Mouse (Mus musculus) embryonic facial prominence, embryonic 14.5 days (tissue): ENCODE measurements around the gene Atp7a. TPM values are rescaled to one million over a fixed set of nuclear protein-coding genes. Genes with fewer than 3 reads are reported as not detected.

Source experiments
- ATAC-seq: fragments of 200-750 bp; cut with Nextera tagmentation; 2 replicates; pipeline ENCODE4 v1.8.0; 2017; ENCODE audit warnings: low read depth, moderate number of reproducible peaks, moderate TSS enrichment
- DNase-seq: peaks from one replicate; pipeline ENCODE4 v3.0.0-alpha.2; 2015; ENCODE audit warnings: low spot score
- H3K27ac ChIP-seq: fragments of 300-500 bp; sonication (generic); replicated peaks from 2 replicates; pipeline ENCODE4 v1.5.1; 2014; ENCODE audit warnings: low read depth, mild to moderate bottlenecking, low read length, moderate library complexity
- H3K27me3 ChIP-seq: fragments of 300-500 bp; sonication (generic); replicated peaks from 2 replicates; pipeline ENCODE4 v1.6.1; 2014; ENCODE audit warnings: low read length; ENCODE audit not compliant: control insufficient read depth, insufficient read depth
- H3K36me3 ChIP-seq: fragments of 300-500 bp; sonication (generic); 2 replicates; pipeline ENCODE4 v1.6.1; 2014; ENCODE audit warnings: low read length, mixed read lengths; ENCODE audit not compliant: control insufficient read depth, insufficient read depth
- H3K4me1 ChIP-seq: fragments of 300-500 bp; sonication (generic); 2 replicates; pipeline ENCODE4 v1.6.1; 2014; ENCODE audit warnings: antibody characterized with exemption, low read length; ENCODE audit not compliant: control insufficient read depth, insufficient read depth
- H3K4me2 ChIP-seq: fragments of 300-500 bp; sonication (generic); 2 replicates; pipeline ENCODE4 v1.6.1; 2014; ENCODE audit warnings: low read depth, mild to moderate bottlenecking, low read length, moderate library complexity, mixed read lengths
- H3K4me3 ChIP-seq: fragments of 300-500 bp; sonication (generic); 2 replicates; pipeline ENCODE4 v1.5.1; 2014; ENCODE audit warnings: low read depth, mild to moderate bottlenecking, low read length
- H3K9ac ChIP-seq: fragments of 300-500 bp; sonication (generic); 2 replicates; pipeline ENCODE4 v1.6.1; 2014; ENCODE audit warnings: low read depth, mild to moderate bottlenecking, low read length, moderate library complexity, mixed read lengths
- H3K9me3 ChIP-seq: fragments of 300-500 bp; sonication (generic); 2 replicates; pipeline ENCODE4 v1.6.1; 2016; ENCODE audit warnings: low read length; ENCODE audit not compliant: control insufficient read depth
- WGBS: fragments of 180-500 bp; shearing (Covaris S2); extraction: QIAGEN DNeasy Blood & Tissue Kit; methylation state at CpG from one replicate; pipeline ENCODE4 v1.1.7; 2014; 5-methylcytosine and 5-hydroxymethylcytosine counted together
- polyA plus RNA-seq: library from polyadenylated mRNA; unstranded; fragments of >200 nt; fragmentation: Nextera tagmentation; extraction: Ambion mirVana; gene quantifications from 2 replicates; pipeline ENCODE4 v1.2.1, GENCODE M21; 2014

Atp7a gene
- polyA plus RNA-seq, 1 experiment from 2014 or later: 28.4 TPM

- H3K27me3 ChIP-seq: no peaks in the 10 kb centered on the region
- H3K4me2 ChIP-seq: no peak overlapping the region
- 86% methylated on average over 2 of the region's 2 CpGs for WGBS
- no peak overlapping the region for H3K4me3 ChIP-seq
- H3K27ac ChIP-seq: no peak overlapping the region
- ATAC-seq (no peak), DNase-seq (no peak)
- no peak overlapping the region for H3K9ac ChIP-seq
- no peaks in the 10 kb centered on the region for H3K9me3 ChIP-seq
- H3K4me1 ChIP-seq: no peaks in the 10 kb centered on the region
- 0 out of 2 replicates have a peak, but pooled peaks cover 9% of the 10 kb centered on the region for H3K36me3 ChIP-seq
These were observed 58.5 kb downstream of the Atp7a start for GRCm38 (mm10) chrX:106085564-106085963.

GRCm38 (mm10) chrX:106092939-106093338 is 65.9 kb downstream of the Atp7a start:
- no peaks in the 10 kb centered on the region for H3K27me3 ChIP-seq
- no peak overlapping the region for H3K9ac ChIP-seq
- WGBS: 32% methylated on average over 5 of the region's 5 CpGs
- no peak for ATAC-seq
- no peaks in the 10 kb centered on the region for H3K4me1 ChIP-seq
- H3K9me3 ChIP-seq: no peaks in the 10 kb centered on the region
- H3K27ac ChIP-seq: no peak overlapping the region
- H3K36me3 ChIP-seq: 0 out of 2 replicates have a peak, but pooled peaks cover 5% of the 10 kb centered on the region
- DNase-seq: no peak
- H3K4me2 ChIP-seq: no peak overlapping the region
- H3K4me3 ChIP-seq: no peak overlapping the region

GRCm38 (mm10) chrX:106105464-106105863 is 78.4 kb downstream of the Atp7a start:
- WGBS: 73% methylated on average over 2 of the region's 2 CpGs
- no peaks in the 10 kb centered on the region for H3K9me3 ChIP-seq
- 0 out of 2 replicates have a peak, but pooled peaks have one; percentile 30 for ATAC-seq
- H3K4me2 ChIP-seq: no peak overlapping the region
- H3K4me3 ChIP-seq: no peak overlapping the region
- no peak overlapping the region for H3K9ac ChIP-seq
- H3K27ac ChIP-seq: no peak overlapping the region
- 0 out of 2 replicates have a peak, but pooled peaks cover 4% of the 10 kb centered on the region for H3K27me3 ChIP-seq
- H3K36me3 ChIP-seq: peaks cover 20% of the 10 kb centered on the region; the same call in 1 of the 2 replicates
- DNase-seq: peak; percentile 23
- H3K4me1 ChIP-seq: no peaks in the 10 kb centered on the region

- no peak overlapping the region for H3K4me3 ChIP-seq
- H3K9ac ChIP-seq: no peak overlapping the region
- no peaks in the 10 kb centered on the region for H3K4me1 ChIP-seq
- DNase-seq (no peak), ATAC-seq (no peak)
- H3K36me3 ChIP-seq: 0 out of 2 replicates have a peak, but pooled peaks cover 9% of the 10 kb centered on the region
- H3K9me3 ChIP-seq: no peaks in the 10 kb centered on the region
- no peak overlapping the region for H3K4me2 ChIP-seq
- no peak overlapping the region for H3K27ac ChIP-seq
- no peaks in the 10 kb centered on the region for H3K27me3 ChIP-seq
- 82% methylated on average over 4 of the region's 4 CpGs for WGBS
These were observed 86.8 kb downstream of the Atp7a start for GRCm38 (mm10) chrX:106113881-106114280.

GRCm38 (mm10) chrX:106114674-106115073 is 87.6 kb downstream of the Atp7a start:
- Histone ChIP-seq H3K4me2 (no peak overlapping the region), H3K4me3 (no peak overlapping the region), H3K4me1 (no peaks in the 10 kb centered on the region), H3K27ac (no peak overlapping the region), H3K27me3 (no peaks in the 10 kb centered on the region), H3K9me3 (no peaks in the 10 kb centered on the region), H3K9ac (no peak overlapping the region), H3K36me3 (0 out of 2 replicates have a peak, but pooled peaks cover 9% of the 10 kb centered on the region)
- DNase-seq: no peak
- ATAC-seq: no peak
- 84% methylated on average over 1 of the region's 1 CpGs for WGBS

- Histone ChIP-seq H3K4me1 (no peaks in the 10 kb centered on the region), H3K36me3 (0 out of 2 replicates have a peak, but pooled peaks cover 6% of the 10 kb centered on the region), H3K4me3 (no peak overlapping the region), H3K9ac (no peak overlapping the region), H3K27me3 (no peaks in the 10 kb centered on the region), H3K27ac (no peak overlapping the region), H3K9me3 (no peaks in the 10 kb centered on the region), H3K4me2 (no peak overlapping the region)
- DNase-seq (no peak), ATAC-seq (no peak)
- WGBS: 88% methylated on average over 2 of the region's 2 CpGs
These were observed 95.7 kb downstream of the Atp7a start for GRCm38 (mm10) chrX:106122823-106123222.

- no peak overlapping the region for H3K27ac ChIP-seq
- DNase-seq (no peak), ATAC-seq (no peak)
- no peak overlapping the region for H3K4me2 ChIP-seq
- H3K36me3 ChIP-seq: peaks cover 12% of the 10 kb centered on the region; the same call in 1 of the 2 replicates
- H3K9me3 ChIP-seq: no peaks in the 10 kb centered on the region
- WGBS: 84% methylated on average over 6 of the region's 6 CpGs
- no peaks in the 10 kb centered on the region for H3K27me3 ChIP-seq
- no peaks in the 10 kb centered on the region for H3K4me1 ChIP-seq
- H3K9ac ChIP-seq: no peak overlapping the region
- no peak overlapping the region for H3K4me3 ChIP-seq
These were observed 101.2 kb downstream of the Atp7a start for GRCm38 (mm10) chrX:106128283-106128682.

GRCm38 (mm10) chrX:106129877-106130276 is 102.8 kb downstream of the Atp7a start:
- DNase-seq (no peak), ATAC-seq (no peak)
- Histone ChIP-seq H3K9ac (no peak overlapping the region), H3K4me1 (no peaks in the 10 kb centered on the region), H3K27ac (no peak overlapping the region), H3K36me3 (peaks cover 12% of the 10 kb centered on the region; the same call in 1 of the 2 replicates), H3K27me3 (no peaks in the 10 kb centered on the region), H3K4me2 (no peak overlapping the region), H3K9me3 (no peaks in the 10 kb centered on the region), H3K4me3 (no peak overlapping the region)
- 89% methylated on average over 4 of the region's 4 CpGs for WGBS

- Histone ChIP-seq H3K4me1 (no peaks in the 10 kb centered on the region), H3K36me3 (no peaks in the 10 kb centered on the region), H3K27me3 (no peaks in the 10 kb centered on the region), H3K9me3 (no peaks in the 10 kb centered on the region), H3K4me2 (no peak overlapping the region), H3K4me3 (no peak overlapping the region), H3K9ac (no peak overlapping the region), H3K27ac (no peak overlapping the region)
- 71% methylated on average over 3 of the region's 3 CpGs for WGBS
- DNase-seq (no peak), ATAC-seq (no peak)
These were observed 107.8 kb downstream of the Atp7a start for GRCm38 (mm10) chrX:106134916-106135315.
